Mouse (Mus musculus): Measurements from ENCODE around the gene Slc35e3.

GRCm38 (mm10) chr10:117769541-117770285 lies 23.5 kb upstream of the Slc35e3 start:
- no peak for TF ChIP-seq CTCF (IDR thresholded peaks at IDR 0.05; ENCODE audit: low read depth)
- no peak for TF ChIP-seq EP300 (optimal IDR thresholded peaks at IDR 0.05)

Data from stomach, postnatal 0 days (tissue).